Comparison of ENCODE assay signal across 26 mouse cellular contexts in the genomic region with DNA sequence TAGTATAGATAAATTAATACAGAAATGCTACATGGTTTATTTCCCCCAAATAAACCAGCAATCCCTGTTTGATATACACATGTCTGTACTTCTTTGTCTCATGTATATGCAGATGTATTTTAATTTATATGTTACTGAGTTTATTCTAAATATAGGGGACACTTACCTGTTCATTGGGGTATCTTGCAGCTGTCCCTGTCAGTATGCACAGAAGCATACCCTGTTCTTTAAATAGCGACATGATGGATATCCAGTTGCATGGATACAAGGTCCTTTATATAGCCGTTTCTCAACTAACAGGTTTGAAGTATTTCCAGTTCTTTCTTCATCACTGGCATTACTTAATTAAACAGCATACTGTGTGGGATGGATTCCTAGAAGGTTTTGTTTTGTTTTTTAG.
"Had no signal": no experiment of that assay in that cellular context is flagged by ENCODE, and none has a peak within 500 bp of the region (broad histone marks: within the 10 kb centered on the region; RNA-seq: fewer than 3 reads in every experiment).

No protein-coding gene starts in this region.

- H3K4me2 ChIP-seq: embryonic facial prominence, embryonic 12.5 days; embryonic facial prominence, embryonic 13.5 days; embryonic facial prominence, embryonic 15.5 days; forebrain, embryonic 12.5 days; forebrain, embryonic 13.5 days; forebrain, embryonic 15.5 days had no signal

- H3K27me3 ChIP-seq: embryonic facial prominence, embryonic 12.5 days; embryonic facial prominence, embryonic 13.5 days; embryonic facial prominence, embryonic 15.5 days; forebrain, embryonic 12.5 days; forebrain, embryonic 13.5 days; forebrain, embryonic 15.5 days had no signal

- DNase-seq: cerebellum, adult 9-10 months; cerebellum, adult 9-11 months; cerebellum, postnatal 10 days; cerebellum, postnatal 14 days; cerebellum, postnatal 25 days; cerebellum, postnatal 36 days; embryo, embryonic 11 days; forebrain, postnatal 0 days; gastrocnemius, adult 2 months; gastrocnemius, postnatal 10 days; gastrocnemius, postnatal 14 days; gastrocnemius, postnatal 25 days; gastrocnemius, postnatal 36 days; heart, adult 11 months; heart, adult 18-20 months; heart, adult 2 months had no signal

- H3K4me1 ChIP-seq: embryonic facial prominence, embryonic 13.5 days; embryonic facial prominence, embryonic 15.5 days; forebrain, embryonic 10.5 days; forebrain, embryonic 12.5 days; forebrain, embryonic 13.5 days; forebrain, embryonic 15.5 days; heart, embryonic 10.5 days had no signal

- H3K27ac ChIP-seq: embryonic facial prominence, embryonic 10.5 days; embryonic facial prominence, embryonic 12.5 days; embryonic facial prominence, embryonic 13.5 days; embryonic facial prominence, embryonic 15.5 days; forebrain, embryonic 10.5 days; forebrain, embryonic 12.5 days; forebrain, embryonic 13.5 days; forebrain, embryonic 15.5 days; gastrocnemius, adult 2 months; heart, adult 2 months; heart, embryonic 10.5 days had no signal

- H3K4me3 ChIP-seq: embryonic facial prominence, embryonic 10.5 days; embryonic facial prominence, embryonic 12.5 days; embryonic facial prominence, embryonic 13.5 days; embryonic facial prominence, embryonic 15.5 days; erythroblast, embryonic 14.5 days; forebrain, embryonic 10.5 days; forebrain, embryonic 12.5 days; forebrain, embryonic 13.5 days; forebrain, embryonic 15.5 days; gastrocnemius, adult 2 months; heart, adult 2 months; heart, embryonic 10.5 days had no signal

- H3K36me3 ChIP-seq: embryonic facial prominence, embryonic 10.5 days; embryonic facial prominence, embryonic 12.5 days; embryonic facial prominence, embryonic 13.5 days; embryonic facial prominence, embryonic 15.5 days; forebrain, embryonic 10.5 days; forebrain, embryonic 12.5 days; forebrain, embryonic 15.5 days; heart, embryonic 10.5 days had no signal
